Mouse (Mus musculus) intestine, postnatal 0 days (tissue): ENCODE measurements at regions not wholly inside any gene's neighbourhood (a gene's known extent, or its start where the extent isn't known, plus 50 kb on each side); places are given as distances from the start of the nearest gene placed in this dataset.

Experiments
- ATAC-seq: fragments of 200-750 bp; cut with Nextera tagmentation; 2 replicates; pipeline ENCODE4 v1.8.0; 2017; ENCODE audit warnings: mild to moderate bottlenecking, moderate TSS enrichment, moderate library complexity
- H3K27ac ChIP-seq: fragments of 300-500 bp; sonication (generic); 2 replicates; pipeline ENCODE4 v1.5.1; 2014; ENCODE audit warnings: mild to moderate bottlenecking, low read depth, low read length, moderate library complexity
- H3K27me3 ChIP-seq: fragments of 300-500 bp; sonication (generic); replicated peaks from 2 replicates; pipeline ENCODE4 v1.6.1; 2014; ENCODE audit warnings: low read length, mixed read lengths; ENCODE audit not compliant: control insufficient read depth, insufficient read depth
- H3K36me3 ChIP-seq: fragments of 300-500 bp; sonication (generic); 2 replicates; pipeline ENCODE4 v1.6.1; 2014; ENCODE audit warnings: mild to moderate bottlenecking, moderate library complexity; ENCODE audit not compliant: control insufficient read depth, insufficient read depth
- H3K4me1 ChIP-seq: fragments of 300-500 bp; sonication (generic); replicated peaks from 2 replicates; pipeline ENCODE4 v1.6.1; 2014; ENCODE audit warnings: antibody characterized with exemption, low read length, mixed read lengths; ENCODE audit not compliant: control insufficient read depth, insufficient read depth
- H3K4me2 ChIP-seq: fragments of 300-500 bp; sonication (generic); replicated peaks from 2 replicates; pipeline ENCODE4 v1.6.1; 2014; ENCODE audit warnings: low read depth, mild to moderate bottlenecking, moderate library complexity
- H3K4me3 ChIP-seq: fragments of 300-500 bp; sonication (generic); 2 replicates; pipeline ENCODE4 v1.5.1; 2014; ENCODE audit warnings: low read depth, low read length
- H3K9ac ChIP-seq: fragments of 300-500 bp; sonication (generic); 2 replicates; pipeline ENCODE4 v1.6.1; 2014; ENCODE audit warnings: mild to moderate bottlenecking, low read depth, low read length
- H3K9me3 ChIP-seq: fragments of 300-500 bp; sonication (generic); 2 replicates; pipeline ENCODE4 v1.6.1; 2016; ENCODE audit warnings: mixed run types; ENCODE audit not compliant: control insufficient read depth
- CTCF ChIP-seq: sonication (generic); IDR thresholded peaks from 2 replicates; pipeline ENCODE4 v1.5.1; 2016; ENCODE audit warnings: low read depth, mild to moderate bottlenecking, control low read depth, antibody characterized with exemption, moderate library complexity
- WGBS: fragments of 180-500 bp; shearing (Covaris S2); extraction: QIAGEN DNeasy Blood & Tissue Kit; methylation state at CpG from one replicate; pipeline ENCODE4 v1.1.7; 2014; 5-methylcytosine and 5-hydroxymethylcytosine counted together

DNA sequence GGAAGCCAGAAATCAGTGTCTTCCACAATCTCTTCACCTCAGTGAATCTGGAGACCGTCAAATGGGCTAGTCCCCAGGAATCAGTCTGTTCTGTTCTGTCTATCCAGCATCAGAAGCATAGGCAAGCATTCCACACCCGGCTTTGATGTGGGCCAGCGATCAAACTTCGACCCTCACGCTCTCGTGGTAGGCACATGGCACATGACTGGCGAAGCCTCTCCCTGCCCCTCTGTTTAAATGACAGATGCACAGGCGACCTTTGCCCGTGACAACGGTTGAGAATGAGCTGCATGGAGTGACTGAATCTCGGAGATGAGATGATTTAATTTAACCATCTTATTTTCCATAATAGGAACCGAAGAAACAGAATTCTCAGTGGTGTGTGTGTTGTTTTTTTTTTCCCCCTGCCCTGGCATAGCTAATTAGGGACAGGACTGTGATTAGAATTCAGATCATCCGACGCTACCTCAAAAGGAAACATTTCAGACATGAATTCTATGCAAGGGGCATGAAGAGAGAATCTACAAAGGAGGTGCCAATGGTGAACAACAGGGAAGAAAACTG, 53.9 kb upstream of the Foxn3 start:
- TF ChIP-seq CTCF = no peak
- Histone ChIP-seq H3K4me3 (no peak overlapping the region), H3K4me2 (no peak overlapping the region), H3K27me3 (no peaks in the 10 kb centered on the region), H3K9me3 (peaks cover 3% of the 10 kb centered on the region; the same call in 1 of the 2 replicates), H3K36me3 (no peaks in the 10 kb centered on the region), H3K27ac (no peak overlapping the region), H3K9ac (no peak overlapping the region), H3K4me1 (no peaks in the 10 kb centered on the region)
- WGBS = 86% methylated on average over 14 of the region's 14 CpGs
- no peak for ATAC-seq

- TF ChIP-seq CTCF = no peak
- no peak overlapping the region for H3K27ac ChIP-seq
- no peak overlapping the region for H3K4me2 ChIP-seq
- no peaks in the 10 kb centered on the region for H3K36me3 ChIP-seq
- H3K4me3 ChIP-seq = no peak overlapping the region
- no peaks in the 10 kb centered on the region for H3K4me1 ChIP-seq
- WGBS = 65% methylated on average over 6 of the region's 6 CpGs
- H3K9me3 ChIP-seq = no peaks in the 10 kb centered on the region
- H3K27me3 ChIP-seq = no peaks in the 10 kb centered on the region
- ATAC-seq = no peak
- H3K9ac ChIP-seq = no peak overlapping the region
Measured at GRCm38 (mm10) chr12:99614420-99614819, 51.0 kb upstream of the Foxn3 start.
